Mouse (Mus musculus) E14TG2a.4 (cell line): ENCODE results near the gene Mrps26.

Source experiments
- CTCF ChIP-seq: conservative IDR thresholded peaks from 2 replicates; pipeline ENCODE4 v1.5.1; 2014; ENCODE audit warnings: low read length
- POU5F1 ChIP-seq: IDR thresholded peaks from 2 replicates; pipeline ENCODE4 v1.6.1; 2014; ENCODE audit warnings: low read length, borderline replicate concordance

DNA sequence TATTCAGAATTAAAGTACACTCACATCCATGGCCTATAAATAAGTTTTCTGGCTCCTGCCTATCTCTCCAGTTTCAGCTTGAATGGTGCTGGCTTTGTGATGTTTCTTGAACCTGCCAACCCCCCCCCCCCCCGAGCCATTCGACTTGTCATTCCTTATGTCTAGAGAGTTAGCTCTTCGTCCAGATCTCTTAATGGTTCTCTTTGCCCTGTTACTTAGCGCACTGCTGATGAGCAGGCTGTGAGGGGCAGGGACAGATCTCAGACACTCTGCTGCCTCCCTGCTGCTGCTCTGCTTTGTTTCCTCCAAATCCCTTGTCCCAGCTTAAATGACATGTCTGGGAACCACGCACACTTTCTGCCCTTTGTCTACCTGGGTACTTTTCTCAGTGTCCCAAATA, 47.8 kb upstream of the Mrps26 start:
- TF ChIP-seq CTCF (no peak), POU5F1 (no peak)
